Mouse (Mus musculus) MEL-GATA-1-ER (cell line): ENCODE results near the gene Nanog.
"Not testable (repeated sequence)": the region's sequence is repeated elsewhere in the genome, so short reads cannot be mapped to it uniquely, and the experiment has no call there.

Experiments
- DNase-seq: peaks from one replicate; pipeline ENCODE4 v3.0.0-alpha.2; 2012; ENCODE audit warnings: low read depth; ENCODE audit errors: extremely low read depth

Gene Nanog

GRCm38 (mm10) chr6:122707036-122707800 is at the start of gene Nanog:
TSS of gene Nanog (plus strand) at chr6:122707489.
- no peak for DNase-seq

- DNase-seq = peak; percentile 50
Measured at GRCm38 (mm10) chr6:122657630-122658029, 49.7 kb upstream of the Nanog start.

- no peak for DNase-seq
Measured at GRCm38 (mm10) chr6:122659567-122659966, 47.7 kb upstream of the Nanog start.

- no peak for DNase-seq
Measured at GRCm38 (mm10) chr6:122660601-122661379, 46.5 kb upstream of the Nanog start.

- DNase-seq = no peak
Measured at GRCm38 (mm10) chr6:122662551-122663264, 44.6 kb upstream of the Nanog start.

GRCm38 (mm10) chr6:122663596-122664206 is 43.6 kb upstream of the Nanog start:
- no peak for DNase-seq

GRCm38 (mm10) chr6:122665866-122666265 is 41.4 kb upstream of the Nanog start:
- DNase-seq = no peak

- no peak for DNase-seq
Measured at GRCm38 (mm10) chr6:122667715-122668114, 39.6 kb upstream of the Nanog start.

GRCm38 (mm10) chr6:122668823-122669222 is 38.5 kb upstream of the Nanog start:
- no peak for DNase-seq

- peak; percentile 91 for DNase-seq
Measured at GRCm38 (mm10) chr6:122669406-122670200, 37.7 kb upstream of the Nanog start.

- DNase-seq = no peak
Measured at GRCm38 (mm10) chr6:122670201-122670551, 37.1 kb upstream of the Nanog start.

- DNase-seq = no peak
Measured at GRCm38 (mm10) chr6:122670841-122671240, 36.4 kb upstream of the Nanog start.

- no peak for DNase-seq
Measured at GRCm38 (mm10) chr6:122672746-122673145, 34.5 kb upstream of the Nanog start.

- DNase-seq = no peak
Measured at GRCm38 (mm10) chr6:122682646-122683045, 24.6 kb upstream of the Nanog start.

- no peak for DNase-seq
Measured at GRCm38 (mm10) chr6:122686709-122687108, 20.6 kb upstream of the Nanog start.

GRCm38 (mm10) chr6:122689411-122690055 is 17.8 kb upstream of the Nanog start:
- DNase-seq = no peak

- no peak for DNase-seq
Measured at GRCm38 (mm10) chr6:122690082-122690481, 17.2 kb upstream of the Nanog start.

GRCm38 (mm10) chr6:122695398-122695797 is 11.9 kb upstream of the Nanog start:
- DNase-seq = no peak

- DNase-seq = not testable (repeated sequence)
Measured at GRCm38 (mm10) chr6:122699628-122700027, 7.7 kb upstream of the Nanog start.

- DNase-seq = no peak
Measured at GRCm38 (mm10) chr6:122701816-122702215, 5.5 kb upstream of the Nanog start.
